Mouse (Mus musculus): ENCODE measurements around the gene Vdac1.

- no peak for TF ChIP-seq CTCF (IDR thresholded peaks at IDR 0.05; ENCODE audit: borderline replicate concordance, extremely low read depth, insufficient read depth, insufficient read length)
- no peak for TF ChIP-seq POLR2A (IDR thresholded peaks at IDR 0.05; ENCODE audit: borderline replicate concordance, extremely low read depth, insufficient read depth, insufficient read length, poor library complexity, severe bottlenecking)
Observed at GRCm38 (mm10) chr11:52435466-52435865, 74.8 kb downstream of the Vdac1 start.
